Comparison of ENCODE assay signal across 9 mouse cellular contexts in genomic region chr5:72204507-72204906, GRCm38 (mm10). TPM values are rescaled to one million over a fixed set of nuclear protein-coding genes. Genes with fewer than 3 reads are reported as not detected.
DNase-seq lines count a peak whose midpoint lies in the region; ATAC-seq lines count a peak whose summit lies in the region.
"Had no signal": no experiment of that assay in that cellular context is flagged by ENCODE, and none has a peak within 500 bp of the region (broad histone marks: within the 10 kb centered on the region; RNA-seq: fewer than 3 reads in every experiment).

No protein-coding gene starts in this region.

- H3K27me3 ChIP-seq in heart, embryonic 12.5 days (replicated peaks): no peaks in the 10 kb centered on the region
- no peaks in the 10 kb centered on the region for H3K27me3 ChIP-seq in neural tube, embryonic 12.5 days (replicated peaks)
- H3K27me3 ChIP-seq in liver, embryonic 16.5 days (ENCODE audit: control insufficient read depth, insufficient read depth, low read depth, low read length): no peaks in the 10 kb centered on the region
- no peaks in the 10 kb centered on the region for H3K27me3 ChIP-seq in forebrain, embryonic 11.5 days (ENCODE audit: control insufficient read depth, insufficient read depth, low read length)

- no peak for ATAC-seq in heart, embryonic 12.5 days (ENCODE audit: insufficient number of reproducible peaks, low FRiP score)
- no peak for ATAC-seq in neural tube, embryonic 12.5 days (ENCODE audit: low FRiP score, low read depth)
- no peak for ATAC-seq in liver, embryonic 16.5 days (ENCODE audit: low read depth)
- no peak for ATAC-seq in forebrain, embryonic 11.5 days (replicated peaks; ENCODE audit: low FRiP score)

- peaks cover 20% of the 10 kb centered on the region for H3K4me1 ChIP-seq in heart, embryonic 12.5 days (replicated peaks)
- no peaks in the 10 kb centered on the region for H3K4me1 ChIP-seq in neural tube, embryonic 12.5 days
- H3K4me1 ChIP-seq in liver, embryonic 16.5 days (ENCODE audit: control insufficient read depth, low read depth, low read length): peaks cover 20% of the 10 kb centered on the region
- no peaks in the 10 kb centered on the region for H3K4me1 ChIP-seq in forebrain, embryonic 11.5 days (replicated peaks; ENCODE audit: control insufficient read depth, insufficient read depth, low read length)

- H3K4me3 ChIP-seq in heart, embryonic 12.5 days: peak overlapping the region; percentile 58; the same call in 1 of the 2 replicates
- no peak overlapping the region for H3K4me3 ChIP-seq in neural tube, embryonic 12.5 days
- peak overlapping the region; percentile 70 for H3K4me3 ChIP-seq in liver, embryonic 16.5 days (ENCODE audit: low read depth, low read length)
- H3K4me3 ChIP-seq in forebrain, embryonic 11.5 days (ENCODE audit: low read depth, low read length): no peak overlapping the region

- no peak overlapping the region for H3K9ac ChIP-seq in heart, embryonic 12.5 days
- no peak overlapping the region for H3K9ac ChIP-seq in neural tube, embryonic 12.5 days
- H3K9ac ChIP-seq in liver, embryonic 16.5 days (ENCODE audit: low read depth, low read length): peak overlapping the region; percentile 65; the same call in 1 of the 2 replicates
- H3K9ac ChIP-seq in forebrain, embryonic 11.5 days (ENCODE audit: low read length): no peak overlapping the region

- no peaks in the 10 kb centered on the region for H3K9me3 ChIP-seq in heart, embryonic 12.5 days (replicated peaks)
- H3K9me3 ChIP-seq in neural tube, embryonic 12.5 days: no peaks in the 10 kb centered on the region
- no peaks in the 10 kb centered on the region for H3K9me3 ChIP-seq in liver, embryonic 16.5 days (replicated peaks; ENCODE audit: control insufficient read depth, low read length)
- no peaks in the 10 kb centered on the region for H3K9me3 ChIP-seq in forebrain, embryonic 11.5 days (ENCODE audit: control insufficient read depth, low read length)

- no peak overlapping the region for H3K27ac ChIP-seq in heart, embryonic 12.5 days (ENCODE audit: poor library complexity, severe bottlenecking)
- H3K27ac ChIP-seq in neural tube, embryonic 12.5 days: no peak overlapping the region
- no peak overlapping the region for H3K27ac ChIP-seq in liver, embryonic 16.5 days (ENCODE audit: low read length)
- H3K27ac ChIP-seq in forebrain, embryonic 11.5 days (ENCODE audit: low read depth, low read length): no peak overlapping the region

- no peak for DNase-seq in heart, postnatal 25 days (ENCODE audit: low spot score)
- DNase-seq in neural tube, embryonic 10.5 days (ENCODE audit: extremely low spot score, low spot score): no peak
- no peak for DNase-seq in cerebellum, adult 8-10 months
- no peak for DNase-seq in embryo, embryonic 10.5 days (ENCODE audit: low spot score)
- DNase-seq in forebrain, embryonic 11.5 days (ENCODE audit: low spot score): no peak
- DNase-seq: kidney, postnatal 4 days had no signal

- H3K36me3 ChIP-seq in heart, embryonic 12.5 days: no peaks in the 10 kb centered on the region
- H3K36me3 ChIP-seq in neural tube, embryonic 12.5 days: no peaks in the 10 kb centered on the region
- H3K36me3 ChIP-seq in liver, embryonic 16.5 days (ENCODE audit: control insufficient read depth, insufficient read depth): no peaks in the 10 kb centered on the region
- H3K36me3 ChIP-seq in forebrain, embryonic 11.5 days (ENCODE audit: control insufficient read depth, insufficient read depth, low read length): no peaks in the 10 kb centered on the region

- peak overlapping the region; percentile 75 for H3K4me2 ChIP-seq in heart, embryonic 12.5 days
- H3K4me2 ChIP-seq in neural tube, embryonic 12.5 days (replicated peaks): 0 out of 2 replicates have a peak overlapping the region, but pooled peaks have one; percentile 74
- peak overlapping the region; percentile 86 for H3K4me2 ChIP-seq in liver, embryonic 16.5 days (ENCODE audit: low read depth, low read length)
- H3K4me2 ChIP-seq in forebrain, embryonic 11.5 days (ENCODE audit: low read depth, low read length, severe bottlenecking): no peak overlapping the region

- 67% methylated on average over 2 of the region's 2 CpGs for WGBS in heart, embryonic 12.5 days
- WGBS in neural tube, embryonic 12.5 days: 83% methylated on average over 2 of the region's 2 CpGs
- WGBS in liver, embryonic 16.5 days (ENCODE audit: insufficient replicate concordance): 30% methylated on average over 2 of the region's 2 CpGs
- 72% methylated on average over 2 of the region's 2 CpGs for WGBS in forebrain, embryonic 11.5 days

- intact Hi-C loops in heart, postnatal 25 days (cut with DNase I): no loop called here

RNA-seq across cellular contexts. Expression of gene Commd8, which starts 36.5 kb away (rescaled TPM):
- polyA plus RNA-seq in heart, embryonic 12.5 days (2016; fragmentation: Nextera tagmentation; extraction: Ambion mirVana): 124 and 127 TPM in 2 replicates
- 10 to 100 TPM; 42.0 to 43.7 TPM for total RNA-seq in heart, postnatal 25 days (2021)
- polyA plus RNA-seq in neural tube, embryonic 12.5 days (2016; fragmentation: Nextera tagmentation; extraction: Ambion mirVana): 148 and 158 TPM in 2 replicates
- polyA plus RNA-seq in liver, embryonic 16.5 days (2015; fragmentation: Nextera tagmentation; extraction: Ambion mirVana): 47.6 and 58.8 TPM in 2 replicates
- polyA plus RNA-seq in forebrain, embryonic 11.5 days (2014; fragmentation: Nextera tagmentation; extraction: Ambion mirVana): 146 and 170 TPM in 2 replicates

Comparison
In these comparisons a context has a peak if more than half of its experiments do, and no peak if none do; other contexts are left out.
1. H3K4me3 ChIP-seq: peak in heart, embryonic 12.5 days (single experiment) and liver, embryonic 16.5 days (single experiment); none in neural tube, embryonic 12.5 days (single experiment) and forebrain, embryonic 11.5 days (single experiment).